Mouse (Mus musculus) ES-Bruce4 (cell line): ENCODE results near the gene Depdc7. TPM values are rescaled to one million over a fixed set of nuclear protein-coding genes. Genes with fewer than 3 reads are reported as not detected.

Experiments
- H3K27ac ChIP-seq: 2 replicates; pipeline ENCODE4 v1.5.1; 2012; ENCODE audit warnings: low read length, inconsistent platforms; ENCODE audit not compliant: insufficient read depth
- H3K27me3 ChIP-seq: 2 replicates; pipeline ENCODE4 v1.6.1; 2012; ENCODE audit warnings: mild to moderate bottlenecking, low read length, inconsistent platforms; ENCODE audit not compliant: control insufficient read depth, poor library complexity, insufficient read depth, severe bottlenecking
- H3K36me3 ChIP-seq: 2 replicates; pipeline ENCODE4 v1.6.1; 2012; ENCODE audit warnings: inconsistent platforms, mild to moderate bottlenecking, low read length, moderate library complexity; ENCODE audit not compliant: control insufficient read depth, poor library complexity, insufficient read depth, severe bottlenecking
- H3K4me1 ChIP-seq: one replicate; pipeline ENCODE4 v1.8.1; 2011; ENCODE audit warnings: low read length; ENCODE audit not compliant: control insufficient read depth, insufficient read depth
- H3K4me3 ChIP-seq: 2 replicates; pipeline ENCODE4 v1.5.1; 2011; ENCODE audit warnings: low read depth, mild to moderate bottlenecking, low read length
- H3K9ac ChIP-seq: 2 replicates; pipeline ENCODE4 v1.6.1; 2012; ENCODE audit warnings: low read depth, mild to moderate bottlenecking, inconsistent platforms; ENCODE audit not compliant: poor library complexity, severe bottlenecking
- H3K9me3 ChIP-seq: replicated peaks from 2 replicates; pipeline ENCODE4 v1.6.1; 2012; ENCODE audit warnings: mild to moderate bottlenecking, low read length, inconsistent platforms; ENCODE audit not compliant: control insufficient read depth, poor library complexity, insufficient read depth, severe bottlenecking
- CTCF ChIP-seq: IDR thresholded peaks from one replicate; pipeline ENCODE4 v1.8.1; 2011; ENCODE audit warnings: low read depth, low read length
- EP300 ChIP-seq: IDR thresholded peaks from 2 replicates; pipeline ENCODE4 v1.6.1; 2011; ENCODE audit warnings: low read depth, low read length; ENCODE audit not compliant: insufficient read depth
- POLR2A ChIP-seq: IDR thresholded peaks from one replicate; pipeline ENCODE4 v1.8.1; 2011; ENCODE audit warnings: low read length; ENCODE audit not compliant: insufficient read depth
- polyA plus RNA-seq: library from polyadenylated mRNA; stranded (reverse); fragments of >200 nt; gene quantifications from 2 replicates; pipeline ENCODE4 v1.2.4, GENCODE M21; 2011; ENCODE audit warnings: low read depth; ENCODE audit not compliant: missing spikeins, insufficient read depth, insufficient read length

Depdc7 gene
- 7.9 and 8.0 TPM in 2 replicates for polyA plus RNA-seq

- Histone ChIP-seq H3K9ac (peak within 1 kb of the TSS; percentile 97), H3K4me3 (peak within 1 kb of the TSS; percentile 67), H3K27ac (peak within 1 kb of the TSS; percentile 30; the same call in 1 of the 2 replicates), H3K36me3 (no peaks in the 10 kb centered on the region), H3K27me3 (no peaks in the 10 kb centered on the region), H3K4me1 (no peaks in the 10 kb centered on the region), H3K9me3 (no peaks in the 10 kb centered on the region)
- TF ChIP-seq CTCF (no peak), EP300 (peak; percentile 53; the same call in 1 of the 2 replicates)
These were observed at the start of gene Depdc7 for GRCm38 (mm10) chr2:104742741-104743064. Gene Depdc7 (minus strand): TSS chr2:104742878.

GRCm38 (mm10) chr2:104774763-104775162 is 32.1 kb upstream of the Depdc7 start:
- TF ChIP-seq EP300: no peak
- TF ChIP-seq POLR2A: no peak
- TF ChIP-seq CTCF: no peak
- H3K4me1 ChIP-seq: no peaks in the 10 kb centered on the region
- no peak overlapping the region for H3K4me3 ChIP-seq
- no peak overlapping the region for H3K27ac ChIP-seq
- no peak overlapping the region for H3K9ac ChIP-seq
- no peaks in the 10 kb centered on the region for H3K9me3 ChIP-seq
- H3K27me3 ChIP-seq: no peaks in the 10 kb centered on the region
- peaks cover 42% of the 10 kb centered on the region for H3K36me3 ChIP-seq

- TF ChIP-seq POLR2A: no peak
- TF ChIP-seq EP300: no peak
- TF ChIP-seq CTCF: no peak
- peaks cover 16% of the 10 kb centered on the region for H3K36me3 ChIP-seq
- no peak overlapping the region for H3K9ac ChIP-seq
These were observed 26.0 kb upstream of the Depdc7 start for GRCm38 (mm10) chr2:104768697-104769096.

GRCm38 (mm10) chr2:104764018-104764417 is 21.3 kb upstream of the Depdc7 start:
- Histone ChIP-seq H3K9ac (no peak overlapping the region), H3K4me3 (no peak overlapping the region), H3K4me1 (no peaks in the 10 kb centered on the region), H3K27me3 (no peaks in the 10 kb centered on the region), H3K36me3 (no peaks in the 10 kb centered on the region; the same call in 1 of the 2 replicates), H3K27ac (no peak overlapping the region), H3K9me3 (no peaks in the 10 kb centered on the region)
- TF ChIP-seq POLR2A (no peak), EP300 (no peak), CTCF (no peak)

More at GRCm38 (mm10) chr2:104768697-104769096, 26.0 kb upstream of the Depdc7 start:
- H3K4me3 ChIP-seq: no peak overlapping the region
- no peak overlapping the region for H3K27ac ChIP-seq
- no peaks in the 10 kb centered on the region for H3K27me3 ChIP-seq
- no peaks in the 10 kb centered on the region for H3K9me3 ChIP-seq
- no peaks in the 10 kb centered on the region for H3K4me1 ChIP-seq

- Histone ChIP-seq H3K9ac (no peak overlapping the region), H3K4me3 (no peak overlapping the region), H3K9me3 (no peaks in the 10 kb centered on the region), H3K4me1 (no peaks in the 10 kb centered on the region), H3K27ac (no peak overlapping the region), H3K27me3 (no peaks in the 10 kb centered on the region), H3K36me3 (no peaks in the 10 kb centered on the region)
- TF ChIP-seq POLR2A (no peak), EP300 (no peak), CTCF (no peak)
These were observed 20.5 kb upstream of the Depdc7 start for GRCm38 (mm10) chr2:104763134-104763703.

- no peak overlapping the region for H3K4me3 ChIP-seq
- H3K27ac ChIP-seq: no peak overlapping the region
- H3K36me3 ChIP-seq: no peaks in the 10 kb centered on the region
- H3K9ac ChIP-seq: no peak overlapping the region
- TF ChIP-seq CTCF (peak; percentile 28), POLR2A (no peak), EP300 (no peak)
- no peaks in the 10 kb centered on the region for H3K27me3 ChIP-seq
- no peaks in the 10 kb centered on the region for H3K9me3 ChIP-seq
- no peaks in the 10 kb centered on the region for H3K4me1 ChIP-seq
These were observed 7.9 kb upstream of the Depdc7 start for GRCm38 (mm10) chr2:104750611-104751010.
